In genomic region chr11:36123275-36123674, GRCm38 (mm10) we compare ENCODE assay signal across 19 mouse cellular contexts.
"Had no signal": no experiment of that assay in that cellular context is flagged by ENCODE, and none has a peak within 500 bp of the region (broad histone marks: within the 10 kb centered on the region; RNA-seq: fewer than 3 reads in every experiment).

No protein-coding gene starts in this region.

- H3K27me3 ChIP-seq: lung, embryonic 15.5 days; megakaryocyte, embryonic 14.5 days; midbrain, embryonic 15.5 days; neural tube, embryonic 12.5 days had no signal

- H3K27ac ChIP-seq: lung, embryonic 15.5 days; macrophage; midbrain, embryonic 13.5 days; neural tube, embryonic 12.5 days had no signal

- H3K9ac ChIP-seq: lung, embryonic 15.5 days; midbrain, embryonic 13.5 days; midbrain, embryonic 15.5 days; neural tube, embryonic 12.5 days had no signal

- H3K4me2 ChIP-seq: lung, embryonic 15.5 days; midbrain, embryonic 11.5 days; midbrain, embryonic 13.5 days; midbrain, embryonic 15.5 days; neural tube, embryonic 12.5 days had no signal

- H3K9me3 ChIP-seq: lung, embryonic 15.5 days; midbrain, embryonic 13.5 days; midbrain, embryonic 15.5 days; neural tube, embryonic 12.5 days had no signal

- ATAC-seq: lung, postnatal 0 days; midbrain, embryonic 13.5 days; midbrain, embryonic 15.5 days had no signal

- DNase-seq: lung, adult 2 months; lung, postnatal 14 days; lung, postnatal 36 days; retina, postnatal 1 day; right cerebral cortex, adult 18-20 months; right cerebral cortex, postnatal 25 days; right cerebral cortex, postnatal 4 days; spleen, adult 18-20 months; thymus, adult 18-20 months; thymus, postnatal 14 days; thymus, postnatal 36 days had no signal

- H3K36me3 ChIP-seq: lung, embryonic 15.5 days; midbrain, embryonic 13.5 days; midbrain, embryonic 15.5 days; neural tube, embryonic 12.5 days had no signal

- H3K4me3 ChIP-seq: lung, embryonic 15.5 days; megakaryocyte, embryonic 14.5 days; midbrain, embryonic 13.5 days; midbrain, embryonic 15.5 days; neural tube, embryonic 12.5 days had no signal

- H3K4me1 ChIP-seq: lung, embryonic 15.5 days; megakaryocyte, embryonic 14.5 days had no signal
